Mouse (Mus musculus): ENCODE measurements around the gene Srcin1.

Srcin1 gene

GRCm38 (mm10) chr11:97576136-97576906 lies at the start of gene Srcin1:
TSS of gene Srcin1 (minus strand) at chr11:97576186.
- no peak for DNase-seq (ENCODE audit: low read depth)

GRCm38 (mm10) chr11:97625551-97625950 lies 49.6 kb upstream of the Srcin1 start:
- no peak for DNase-seq (ENCODE audit: low read depth)

GRCm38 (mm10) chr11:97623166-97623565 lies 47.2 kb upstream of the Srcin1 start:
- DNase-seq (ENCODE audit: low read depth): peak; percentile 39

GRCm38 (mm10) chr11:97622440-97622839 lies 46.5 kb upstream of the Srcin1 start:
- peak; percentile 79 for DNase-seq (ENCODE audit: low read depth)

GRCm38 (mm10) chr11:97619391-97619795 lies 43.4 kb upstream of the Srcin1 start:
- peak; percentile 45 for DNase-seq (ENCODE audit: low read depth)

GRCm38 (mm10) chr11:97618368-97618767 lies 42.4 kb upstream of the Srcin1 start:
- no peak for DNase-seq (ENCODE audit: low read depth)

GRCm38 (mm10) chr11:97615276-97615675 lies 39.3 kb upstream of the Srcin1 start:
- no peak for DNase-seq (ENCODE audit: low read depth)

GRCm38 (mm10) chr11:97611076-97611475 lies 35.1 kb upstream of the Srcin1 start:
- DNase-seq (ENCODE audit: low read depth): no peak

GRCm38 (mm10) chr11:97609743-97610142 lies 33.8 kb upstream of the Srcin1 start:
- no peak for DNase-seq (ENCODE audit: low read depth)

GRCm38 (mm10) chr11:97608933-97609332 lies 32.9 kb upstream of the Srcin1 start:
- DNase-seq (ENCODE audit: low read depth): no peak

GRCm38 (mm10) chr11:97607056-97607725 lies 31.2 kb upstream of the Srcin1 start:
- DNase-seq (ENCODE audit: low read depth): no peak

GRCm38 (mm10) chr11:97603891-97604290 lies 27.9 kb upstream of the Srcin1 start:
- no peak for DNase-seq (ENCODE audit: low read depth)

- DNase-seq (ENCODE audit: low read depth): no peak
These were observed 26.2 kb upstream of the Srcin1 start for GRCm38 (mm10) chr11:97602223-97602622.

GRCm38 (mm10) chr11:97599104-97599503 lies 23.1 kb upstream of the Srcin1 start:
- DNase-seq (ENCODE audit: low read depth): no peak

GRCm38 (mm10) chr11:97597945-97598691 lies 22.1 kb upstream of the Srcin1 start:
- DNase-seq (ENCODE audit: low read depth): no peak

- DNase-seq (ENCODE audit: low read depth): peak; percentile 43
These were observed 18.1 kb upstream of the Srcin1 start for GRCm38 (mm10) chr11:97594136-97594535.

- DNase-seq (ENCODE audit: low read depth): peak; percentile 16
These were observed 15.9 kb upstream of the Srcin1 start for GRCm38 (mm10) chr11:97591910-97592309.

- no peak for DNase-seq (ENCODE audit: low read depth)
These were observed 14.4 kb upstream of the Srcin1 start for GRCm38 (mm10) chr11:97590227-97590960.

- DNase-seq (ENCODE audit: low read depth): no peak
These were observed 13.2 kb upstream of the Srcin1 start for GRCm38 (mm10) chr11:97589216-97589615.

- no peak for DNase-seq (ENCODE audit: low read depth)
These were observed 9.9 kb upstream of the Srcin1 start for GRCm38 (mm10) chr11:97585932-97586331.

GRCm38 (mm10) chr11:97584476-97584875 lies 8.5 kb upstream of the Srcin1 start:
- no peak for DNase-seq (ENCODE audit: low read depth)
